Mouse (Mus musculus): ENCODE results near the gene Tada1.

DNA sequence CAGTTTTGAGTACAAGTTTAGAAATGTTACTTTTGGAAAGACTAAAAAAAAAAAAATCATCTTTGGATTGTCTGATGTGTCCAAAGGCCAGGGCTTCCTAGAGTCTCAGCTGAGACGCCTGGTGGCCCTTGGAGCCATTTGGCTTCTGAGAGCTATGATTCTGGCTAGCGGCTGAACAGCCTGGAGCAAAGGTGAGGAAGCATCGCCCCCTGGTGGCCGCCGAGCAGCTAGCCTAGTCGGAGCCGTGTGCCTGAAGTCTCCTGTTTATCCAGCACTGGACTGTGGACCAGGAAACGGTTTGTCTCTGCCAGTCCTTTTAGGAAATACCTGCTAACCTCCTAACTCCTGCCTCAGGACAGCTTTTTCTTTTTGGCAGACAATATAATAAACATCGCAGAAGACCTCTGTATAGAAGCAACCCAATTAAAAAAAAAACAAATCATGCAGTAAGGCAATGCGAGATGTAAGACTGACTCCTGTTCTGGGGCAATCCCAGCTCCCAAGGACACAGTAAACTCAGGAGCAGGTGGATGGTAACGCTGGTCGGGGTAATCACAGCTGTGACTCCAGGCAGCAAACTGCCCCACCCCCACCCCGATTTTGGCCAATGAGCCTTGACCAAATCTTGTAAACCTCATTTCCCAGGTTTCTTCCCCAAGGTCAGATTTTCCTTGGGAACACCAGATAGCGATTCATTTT, 18.6 kb upstream of the Tada1 start:
- peak; percentile 74 to 96 (median 94); a peak in 5 of 6 replicates for TF ChIP-seq CTCF (IDR thresholded peaks at IDR 0.05 in 2 of 3, conservative IDR thresholded peaks at IDR 0.05 in 1 of 3; ENCODE audit: control insufficient read depth in 1 of 3, insufficient read depth in 1 of 3, low read depth in 2 of 3, low read length in 3 of 3, poor library complexity in 1 of 3, severe bottlenecking in 1 of 3)
- TF ChIP-seq NELFE (IDR thresholded peaks at IDR 0.05; ENCODE audit: low read depth, low read length) = no peak
